Mouse (Mus musculus) kidney, postnatal 0 days (tissue): ENCODE measurements around the gene Dxo. TPM values are rescaled to one million over a fixed set of nuclear protein-coding genes. Genes with fewer than 3 reads are reported as not detected.

Source experiments
- ATAC-seq: fragments of 200-750 bp; cut with Nextera tagmentation; replicated peaks from 2 replicates; pipeline ENCODE4 v1.8.0; 2017; ENCODE audit warnings: low read depth, moderate number of reproducible peaks, moderate TSS enrichment, moderate library complexity; ENCODE audit not compliant: low FRiP score
- DNase-seq: peaks from one replicate; pipeline ENCODE4 v3.0.0-alpha.2; 2016; ENCODE audit warnings: low spot score
- H3K27ac ChIP-seq: fragments of 300-500 bp; sonication (generic); 2 replicates; pipeline ENCODE4 v1.5.1; 2014; ENCODE audit warnings: mild to moderate bottlenecking
- H3K27me3 ChIP-seq: fragments of 300-500 bp; sonication (generic); 2 replicates; pipeline ENCODE4 v1.6.1; 2014; ENCODE audit warnings: low read length, mixed read lengths; ENCODE audit not compliant: insufficient read depth
- H3K36me3 ChIP-seq: fragments of 300-500 bp; sonication (generic); 2 replicates; pipeline ENCODE4 v1.6.1; 2014; ENCODE audit warnings: low read length, mixed read lengths; ENCODE audit not compliant: insufficient read depth
- H3K4me1 ChIP-seq: fragments of 300-500 bp; sonication (generic); replicated peaks from 2 replicates; pipeline ENCODE4 v1.6.1; 2014; ENCODE audit warnings: antibody characterized with exemption, low read length, mixed read lengths; ENCODE audit not compliant: insufficient read depth
- H3K4me2 ChIP-seq: fragments of 300-500 bp; sonication (generic); 2 replicates; pipeline ENCODE4 v1.6.1; 2014; ENCODE audit warnings: mild to moderate bottlenecking, low read length, moderate library complexity, mixed read lengths
- H3K4me3 ChIP-seq: fragments of 300-500 bp; sonication (generic); replicated peaks from 2 replicates; pipeline ENCODE4 v1.5.1; 2014; ENCODE audit warnings: low read depth, low read length
- H3K9ac ChIP-seq: fragments of 300-500 bp; sonication (generic); 2 replicates; pipeline ENCODE4 v1.6.1; 2014; ENCODE audit warnings: low read depth, low read length
- H3K9me3 ChIP-seq: fragments of 300-500 bp; sonication (generic); replicated peaks from 2 replicates; pipeline ENCODE4 v1.6.1; 2016; ENCODE audit warnings: low read length, inconsistent platforms, mixed read lengths
- CTCF ChIP-seq: IDR thresholded peaks from 2 replicates; pipeline ENCODE4 v1.5.1; 2016; ENCODE audit warnings: antibody characterized with exemption, low read depth, mild to moderate bottlenecking, moderate library complexity
- WGBS: fragments of 180-500 bp; shearing (Covaris S2); extraction: QIAGEN DNeasy Blood & Tissue Kit; methylation state at CpG from one replicate; pipeline ENCODE4 v1.1.7; 2014; 5-methylcytosine and 5-hydroxymethylcytosine counted together
- polyA plus RNA-seq: library from polyadenylated mRNA; unstranded; fragments of >200 nt; fragmentation: Nextera tagmentation; extraction: Ambion mirVana; gene quantifications from 2 replicates; pipeline ENCODE4 v1.2.1, GENCODE M21; 2015

Gene Dxo
- polyA plus RNA-seq, 1 experiment from 2014 or later = 49.7 TPM

DNA sequence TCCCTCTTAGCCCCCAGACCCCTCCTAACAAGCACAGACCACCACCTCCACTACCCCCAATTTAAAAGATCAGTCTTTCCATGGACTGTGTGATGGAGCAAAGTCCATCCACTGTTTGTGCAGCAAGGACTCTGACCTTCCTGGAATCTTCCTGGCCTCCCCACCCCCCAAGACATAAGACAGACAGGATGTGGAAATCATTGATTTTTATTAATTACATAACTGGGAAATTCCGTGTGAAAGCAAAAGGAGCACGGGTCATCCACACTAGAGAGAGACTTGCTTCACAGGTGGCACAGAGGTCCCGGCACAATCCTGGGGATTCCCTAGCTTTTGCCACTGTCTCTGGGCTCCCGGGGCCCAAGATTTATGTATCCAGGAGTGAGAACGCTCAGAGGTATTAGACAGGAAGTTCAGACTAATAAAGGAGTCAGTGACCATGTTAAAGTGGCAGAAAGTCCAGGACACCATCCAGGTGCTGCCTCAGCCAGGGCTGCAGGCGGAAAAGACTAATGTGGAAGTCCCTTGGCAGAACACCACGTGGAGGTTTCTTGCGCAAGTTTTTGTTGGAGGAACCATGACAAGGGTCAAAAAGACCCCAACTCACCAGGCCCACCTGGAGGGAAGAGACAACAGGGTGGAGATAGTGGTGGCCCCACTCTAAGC is 25.7 kb downstream of the Dxo start, which contains the start of gene Cfb:
Cfb (minus strand) TSS at position 103 of the 666 bp plus-strand sequence.
- DNase-seq (no peak), ATAC-seq (peak; percentile 69; the same call in 1 of the 2 replicates)
- H3K4me1 ChIP-seq = 0 out of 2 replicates have a peak, but pooled peaks cover 10% of the 10 kb centered on the region
- 23% methylated on average over 8 of the region's 8 CpGs for WGBS
- H3K4me3 ChIP-seq = no peak within 1 kb of the TSS
- no peaks in the 10 kb centered on the region for H3K27me3 ChIP-seq
- no peak for TF ChIP-seq CTCF
- no peaks in the 10 kb centered on the region for H3K36me3 ChIP-seq
- H3K27ac ChIP-seq = peak within 1 kb of the TSS; percentile 64
- H3K4me2 ChIP-seq = peak within 1 kb of the TSS; percentile 8
- no peak within 1 kb of the TSS for H3K9ac ChIP-seq
- no peaks in the 10 kb centered on the region for H3K9me3 ChIP-seq

GRCm38 (mm10) chr17:34865981-34866380 is 29.2 kb downstream of the Dxo start:
- DNase-seq = no peak
- no peak overlapping the region for H3K4me2 ChIP-seq
- H3K4me3 ChIP-seq = no peak overlapping the region
- no peaks in the 10 kb centered on the region for H3K36me3 ChIP-seq
- H3K9ac ChIP-seq = no peak overlapping the region
- H3K4me1 ChIP-seq = 0 out of 2 replicates have a peak, but pooled peaks cover 10% of the 10 kb centered on the region
- no peak overlapping the region for H3K27ac ChIP-seq
- H3K27me3 ChIP-seq = no peaks in the 10 kb centered on the region
- WGBS = 46% methylated on average over 7 of the region's 7 CpGs
- H3K9me3 ChIP-seq = no peaks in the 10 kb centered on the region
- ATAC-seq = no peak
- TF ChIP-seq CTCF = no peak

GRCm38 (mm10) chr17:34874321-34874720 is 37.5 kb downstream of the Dxo start:
- Histone ChIP-seq H3K9ac (no peak overlapping the region), H3K4me1 (no peaks in the 10 kb centered on the region), H3K9me3 (no peaks in the 10 kb centered on the region), H3K27ac (no peak overlapping the region), H3K36me3 (no peaks in the 10 kb centered on the region), H3K4me3 (no peak overlapping the region), H3K27me3 (no peaks in the 10 kb centered on the region), H3K4me2 (no peak overlapping the region)
- no peak for TF ChIP-seq CTCF
- WGBS = 87% methylated on average over 6 of the region's 6 CpGs
- DNase-seq (no peak), ATAC-seq (no peak)

DNA sequence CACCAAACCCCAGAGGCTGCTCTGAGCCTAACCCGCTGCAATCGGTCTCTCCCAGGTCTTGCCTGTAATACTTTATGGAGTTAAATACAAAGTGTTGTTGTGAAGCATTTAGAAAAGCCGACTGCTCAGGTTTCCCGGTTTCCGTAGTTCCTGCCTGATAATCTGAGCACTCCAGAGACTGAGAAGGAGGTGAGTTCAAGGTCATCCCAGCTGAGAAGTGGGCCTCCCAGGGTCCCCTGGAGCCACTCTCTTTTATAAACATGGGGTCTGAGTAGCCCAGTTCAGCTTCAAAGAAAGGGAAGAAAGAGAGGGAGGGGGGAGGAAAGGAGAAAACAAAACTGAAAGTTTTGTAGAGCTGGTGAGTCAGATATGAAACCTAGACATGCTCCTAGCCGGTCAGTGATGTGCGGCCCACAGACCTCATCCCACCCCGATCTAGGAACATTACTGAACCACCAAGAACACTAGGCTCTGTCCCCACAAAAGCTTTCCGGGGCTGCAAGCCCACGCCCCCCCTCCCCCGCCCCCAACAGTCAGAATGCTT is 42.6 kb downstream of the Dxo start, which contains the start of gene Zbtb12:
Zbtb12 (plus strand) TSS at position 148 of the 544 bp plus-strand sequence.
- Histone ChIP-seq H3K27ac (no peak within 1 kb of the TSS), H3K9ac (no peak within 1 kb of the TSS), H3K36me3 (no peaks in the 10 kb centered on the region), H3K4me3 (no peak within 1 kb of the TSS), H3K4me1 (0 out of 2 replicates have a peak, but pooled peaks cover 4% of the 10 kb centered on the region), H3K4me2 (no peak within 1 kb of the TSS), H3K27me3 (no peaks in the 10 kb centered on the region), H3K9me3 (no peaks in the 10 kb centered on the region)
- TF ChIP-seq CTCF = no peak
- 55% methylated on average over 11 of the region's 11 CpGs for WGBS
- no peak for DNase-seq
- ATAC-seq = no peak

GRCm38 (mm10) chr17:34881166-34881565 is 44.3 kb downstream of the Dxo start:
- TF ChIP-seq CTCF = no peak
- Histone ChIP-seq H3K27me3 (no peaks in the 10 kb centered on the region), H3K4me1 (0 out of 2 replicates have a peak, but pooled peaks cover 4% of the 10 kb centered on the region), H3K4me2 (no peak overlapping the region), H3K9ac (no peak overlapping the region), H3K27ac (no peak overlapping the region), H3K9me3 (no peaks in the 10 kb centered on the region), H3K36me3 (no peaks in the 10 kb centered on the region), H3K4me3 (no peak overlapping the region)
- DNase-seq (no peak), ATAC-seq (no peak)

GRCm38 (mm10) chr17:34881683-34882310 is 45.0 kb downstream of the Dxo start, which contains the start of gene Gm20547:
Gene Gm20547 (minus strand): TSS chr17:34882042.
- ATAC-seq (no peak), DNase-seq (no peak)
- H3K4me2 ChIP-seq = peak within 1 kb of the TSS; percentile 30
- H3K4me1 ChIP-seq = 0 out of 2 replicates have a peak, but pooled peaks cover 4% of the 10 kb centered on the region
- no peak for TF ChIP-seq CTCF
- H3K27me3 ChIP-seq = no peaks in the 10 kb centered on the region
- no peak within 1 kb of the TSS for H3K4me3 ChIP-seq
- no peak within 1 kb of the TSS for H3K27ac ChIP-seq
- 0 out of 2 replicates have a peak within 1 kb of the TSS, but pooled peaks have one; percentile 14 for H3K9ac ChIP-seq
- no peaks in the 10 kb centered on the region for H3K36me3 ChIP-seq
- WGBS = 6% methylated on average over 15 of the region's 15 CpGs
- H3K9me3 ChIP-seq = no peaks in the 10 kb centered on the region
